Mouse (Mus musculus): Measurements from ENCODE around the gene Cd300lf.
A peak's percentile ranks its signal among the peaks of the same experiment; 100 is the strongest.

Gene Cd300lf

GRCm38 (mm10) chr11:115160883-115161577 lies 27.2 kb upstream of the Cd300lf start:
- DNase-seq (ENCODE audit: low spot score) = peak; percentile 66

DNA sequence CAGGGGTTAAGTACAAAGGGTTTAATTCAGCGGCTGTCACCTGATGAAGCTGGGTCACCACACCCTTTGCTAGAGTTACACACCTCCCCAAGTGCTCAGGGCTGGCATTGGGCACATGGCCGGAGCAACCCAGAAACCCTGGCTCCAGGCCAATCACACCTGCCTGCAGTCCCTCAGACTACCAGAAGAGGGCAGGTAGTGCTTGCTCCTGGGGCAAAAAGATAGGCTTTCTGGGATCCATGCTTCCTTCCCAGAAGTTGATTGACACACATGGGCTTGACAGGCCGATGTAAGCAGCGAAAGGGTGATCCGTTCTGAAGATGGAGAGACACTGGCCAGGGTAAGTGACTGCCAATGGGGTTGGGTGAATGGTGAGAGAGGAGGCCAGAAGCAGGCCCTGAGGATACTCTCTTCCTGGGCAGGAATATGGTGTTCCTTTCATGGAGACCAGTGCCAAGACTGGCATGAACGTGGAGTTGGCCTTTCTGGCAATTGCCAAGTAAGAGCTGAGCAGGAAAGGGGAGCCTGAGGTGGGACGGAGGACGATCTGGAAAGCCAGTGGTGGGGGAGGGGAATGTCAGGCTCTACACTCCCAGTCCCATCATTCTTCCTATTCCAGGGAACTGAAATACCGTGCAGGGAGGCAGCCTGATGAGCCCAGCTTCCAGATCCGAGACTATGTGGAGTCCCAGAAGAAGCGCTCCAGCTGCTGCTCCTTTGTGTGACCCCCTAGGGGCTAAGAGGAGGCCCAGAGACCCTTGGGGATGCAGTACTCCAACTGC lies 26.4 kb upstream of the Cd300lf start:
- peak; percentile 58 for DNase-seq (ENCODE audit: low spot score)

GRCm38 (mm10) chr11:115157933-115158719 lies 24.3 kb upstream of the Cd300lf start:
- DNase-seq (ENCODE audit: low spot score) = no peak

- DNase-seq (ENCODE audit: low spot score) = no peak
Observed at GRCm38 (mm10) chr11:115155053-115155634, 21.4 kb upstream of the Cd300lf start.

GRCm38 (mm10) chr11:115153699-115154292 lies 20.0 kb upstream of the Cd300lf start:
- peak; percentile 62 for DNase-seq (ENCODE audit: low spot score)

GRCm38 (mm10) chr11:115153088-115153487 lies 19.3 kb upstream of the Cd300lf start:
- no peak for DNase-seq (ENCODE audit: low spot score)

GRCm38 (mm10) chr11:115151755-115152429 lies 18.1 kb upstream of the Cd300lf start:
- no peak for DNase-seq (ENCODE audit: low spot score)

DNA sequence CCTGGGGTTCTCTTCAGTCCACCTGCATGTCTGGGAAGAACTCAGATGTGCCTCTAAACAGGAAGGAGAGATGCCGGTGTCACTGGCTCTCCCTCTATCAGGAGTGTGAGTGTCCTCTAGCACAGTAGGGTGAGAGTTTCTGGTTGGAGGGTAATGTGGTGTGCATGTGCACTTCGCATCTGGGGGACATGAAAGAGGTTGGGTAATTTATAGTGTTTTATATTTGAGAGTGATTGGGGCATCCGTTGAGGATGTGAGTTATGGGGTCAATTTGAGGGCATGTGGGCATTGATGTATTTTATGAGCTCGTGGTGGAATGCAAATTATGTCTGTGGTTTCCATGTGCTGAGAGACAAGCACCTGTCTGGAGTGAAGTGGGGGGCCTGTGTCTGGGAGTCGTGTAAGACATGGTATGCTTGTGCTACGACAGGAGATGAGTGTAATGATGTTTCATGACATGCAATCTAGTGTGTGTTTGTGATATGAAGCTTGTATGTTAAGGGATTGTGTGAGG lies 17.0 kb upstream of the Cd300lf start:
- DNase-seq (ENCODE audit: low spot score) = no peak

- DNase-seq (ENCODE audit: low spot score) = no peak
Observed at GRCm38 (mm10) chr11:115147813-115148212, 14.0 kb upstream of the Cd300lf start.

DNA sequence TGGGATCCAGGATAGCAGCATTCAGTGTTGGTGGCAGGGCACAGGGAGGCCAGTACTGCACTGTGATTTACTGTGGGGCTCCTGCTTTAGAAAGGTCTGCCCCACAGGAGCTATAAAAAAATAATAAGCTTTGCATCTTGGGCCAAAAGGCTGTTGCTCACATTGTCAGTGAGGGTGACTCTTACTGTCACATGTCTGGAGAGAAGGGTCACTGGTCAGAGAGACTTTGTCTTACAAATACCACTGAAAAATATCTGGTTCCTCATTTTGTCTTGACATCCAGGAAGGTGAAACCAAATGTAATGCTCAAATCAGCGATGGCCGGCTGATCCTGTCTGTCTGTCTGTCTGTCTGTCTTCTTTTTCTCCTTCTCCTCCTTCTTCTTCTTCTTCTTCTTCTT lies 8.2 kb upstream of the Cd300lf start:
- DNase-seq (ENCODE audit: low spot score) = no peak

- no peak for DNase-seq (ENCODE audit: low spot score)
Observed at GRCm38 (mm10) chr11:115138597-115139262, 4.9 kb upstream of the Cd300lf start.

- DNase-seq (ENCODE audit: low spot score) = no peak
Observed at GRCm38 (mm10) chr11:115131768-115132381, 1.9 kb downstream of the Cd300lf start.

DNA sequence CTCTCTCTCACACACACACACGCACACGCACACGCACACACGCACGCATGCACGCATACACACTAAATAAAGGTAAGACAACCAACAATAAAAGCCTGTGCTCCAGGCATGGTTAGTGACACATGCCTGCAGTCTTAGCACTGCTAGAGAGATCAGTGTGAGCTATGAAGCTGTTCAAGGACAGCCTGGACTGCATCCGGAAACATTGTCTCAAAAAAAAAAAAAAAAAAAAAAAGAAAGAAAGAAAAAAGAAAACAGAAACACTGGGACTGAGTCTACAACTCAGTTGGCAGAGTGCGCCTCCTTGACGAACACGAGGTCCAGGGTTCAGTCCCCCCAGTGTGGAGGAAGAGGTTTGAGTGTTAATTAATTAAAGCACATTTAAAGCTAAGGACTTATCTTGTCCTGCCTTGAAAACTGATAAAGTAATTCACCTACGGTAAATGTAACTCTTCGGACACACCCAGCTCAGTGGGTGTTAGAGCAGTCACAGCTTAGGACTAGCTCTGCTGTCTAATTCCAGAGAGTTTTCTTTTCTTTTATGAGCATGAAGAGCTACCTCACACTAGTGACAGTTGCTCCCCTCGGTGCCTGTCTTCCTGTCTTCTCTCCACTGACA lies 4.2 kb downstream of the Cd300lf start:
- no peak for DNase-seq (ENCODE audit: low spot score)

GRCm38 (mm10) chr11:115128483-115128882 lies 5.3 kb downstream of the Cd300lf start:
- no peak for DNase-seq (ENCODE audit: low spot score)

GRCm38 (mm10) chr11:115119409-115119808 lies 14.4 kb downstream of the Cd300lf start:
- no peak for DNase-seq (ENCODE audit: low spot score)

DNA sequence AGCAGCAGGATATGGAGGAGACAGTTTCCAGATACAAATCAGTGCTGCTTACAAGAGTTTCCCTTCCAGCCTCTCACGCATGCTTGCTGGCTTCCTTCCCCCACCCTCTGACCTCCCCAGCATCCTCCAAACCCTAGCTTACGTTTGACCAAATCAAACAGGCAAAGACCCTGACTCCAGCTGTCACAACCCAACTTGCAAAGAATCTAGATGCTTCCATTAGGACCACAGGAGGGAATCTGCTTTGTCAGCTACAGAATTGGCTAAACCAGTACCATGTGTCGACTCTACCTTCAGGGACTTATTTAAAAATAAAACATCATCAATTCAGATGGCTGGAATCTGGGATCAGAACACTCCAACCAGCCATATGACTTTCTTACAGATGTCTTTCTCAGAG lies 21.6 kb downstream of the Cd300lf start:
- DNase-seq (ENCODE audit: low spot score) = no peak

- no peak for DNase-seq (ENCODE audit: low spot score)
Observed at GRCm38 (mm10) chr11:115110271-115110670, 23.5 kb downstream of the Cd300lf start.

DNA sequence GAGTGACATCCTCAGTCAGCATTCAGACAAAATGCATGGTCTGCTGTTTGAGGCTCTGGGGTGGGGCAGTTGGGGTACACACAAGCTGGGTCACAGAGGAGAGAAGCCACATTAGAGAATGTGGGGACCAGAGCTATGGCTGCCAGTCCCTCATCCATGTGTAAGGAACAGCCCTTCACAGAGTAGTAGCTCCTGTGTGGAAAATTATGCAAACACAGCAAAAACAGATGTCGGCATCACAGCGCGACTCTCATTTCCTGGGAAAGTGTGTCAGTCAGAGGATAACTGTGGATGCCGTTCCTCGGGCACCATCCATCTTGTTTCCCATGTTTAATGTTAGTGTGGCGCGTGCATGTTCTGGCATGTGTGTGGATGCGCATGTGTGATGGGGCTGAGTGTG lies 25.6 kb downstream of the Cd300lf start:
- DNase-seq (ENCODE audit: low spot score) = no peak

GRCm38 (mm10) chr11:115107403-115107916 lies 26.3 kb downstream of the Cd300lf start:
- no peak for DNase-seq (ENCODE audit: low spot score)
